Comparison of ENCODE assay signal across 1 mouse cellular context in genomic region chr9:90241041-90241440, GRCm38 (mm10).
TF ChIP-seq lines count a peak whose summit lies in the region.

No protein-coding gene starts in this region.

TF ChIP-seq in MEL, 35 proteins besides CTCF, POLR2A, EP300 and RAD21 (continued from another document):
- no peak for TF ChIP-seq BHLHE40 (IDR thresholded peaks at IDR 0.05; ENCODE audit: borderline replicate concordance, low read depth, low read length)
- 0 out of 2 replicates have a peak, but pooled peaks have one; percentile 23 for TF ChIP-seq GATA1 (IDR thresholded peaks at IDR 0.05; ENCODE audit: low read depth, low read length)
- peak; percentile 58 for TF ChIP-seq SIN3A (IDR thresholded peaks at IDR 0.05; ENCODE audit: low read length)
TF ChIP-seq in MEL: peak in this region for 11.
